Mouse (Mus musculus) liver, embryonic 16.5 days (tissue): Measurements from ENCODE around the gene 1700123L14Rik. TPM values are rescaled to one million over a fixed set of nuclear protein-coding genes. Genes with fewer than 3 reads are reported as not detected.

Experiments used
- ATAC-seq: fragments of 200-750 bp; cut with Nextera tagmentation; 2 replicates; pipeline ENCODE4 v1.8.0; 2017; ENCODE audit warnings: low read depth, mild to moderate bottlenecking, moderate number of reproducible peaks, moderate library complexity
- H3K27ac ChIP-seq: fragments of 300-500 bp; sonication (generic); 2 replicates; pipeline ENCODE4 v1.5.1; 2014; ENCODE audit warnings: mild to moderate bottlenecking, low read length
- H3K27me3 ChIP-seq: fragments of 300-500 bp; sonication (generic); 2 replicates; pipeline ENCODE4 v1.6.1; 2014; ENCODE audit warnings: low read depth, low read length, mixed read lengths; ENCODE audit not compliant: control insufficient read depth, insufficient read depth
- H3K36me3 ChIP-seq: fragments of 300-500 bp; sonication (generic); 2 replicates; pipeline ENCODE4 v1.6.1; 2014; ENCODE audit warnings: mild to moderate bottlenecking; ENCODE audit not compliant: control insufficient read depth, insufficient read depth
- H3K4me1 ChIP-seq: fragments of 300-500 bp; sonication (generic); 2 replicates; pipeline ENCODE4 v1.6.1; 2014; ENCODE audit warnings: low read depth, low read length, mixed read lengths; ENCODE audit not compliant: control insufficient read depth
- H3K4me2 ChIP-seq: fragments of 300-500 bp; sonication (generic); 2 replicates; pipeline ENCODE4 v1.6.1; 2014; ENCODE audit warnings: low read depth, low read length, mixed read lengths
- H3K4me3 ChIP-seq: fragments of 300-500 bp; sonication (generic); 2 replicates; pipeline ENCODE4 v1.5.1; 2014; ENCODE audit warnings: low read depth, mild to moderate bottlenecking, low read length
- H3K9ac ChIP-seq: fragments of 300-500 bp; sonication (generic); 2 replicates; pipeline ENCODE4 v1.6.1; 2014; ENCODE audit warnings: low read depth, low read length
- H3K9me3 ChIP-seq: fragments of 300-500 bp; sonication (generic); replicated peaks from 2 replicates; pipeline ENCODE4 v1.6.1; 2016; ENCODE audit warnings: low read length; ENCODE audit not compliant: control insufficient read depth
- WGBS: fragments of 180-500 bp; shearing (Covaris S2); extraction: QIAGEN DNeasy Blood & Tissue Kit; methylation state at CpG from one replicate; pipeline ENCODE4 v1.1.7; 2014; ENCODE audit not compliant: insufficient replicate concordance; 5-methylcytosine and 5-hydroxymethylcytosine counted together
- polyA plus RNA-seq: library from polyadenylated mRNA; unstranded; fragments of >200 nt; fragmentation: Nextera tagmentation; extraction: Ambion mirVana; gene quantifications from 2 replicates; pipeline ENCODE4 v1.2.1, GENCODE M21; 2015

1700123L14Rik gene
- polyA plus RNA-seq, 1 experiment from 2014 or later, result not detected

DNA sequence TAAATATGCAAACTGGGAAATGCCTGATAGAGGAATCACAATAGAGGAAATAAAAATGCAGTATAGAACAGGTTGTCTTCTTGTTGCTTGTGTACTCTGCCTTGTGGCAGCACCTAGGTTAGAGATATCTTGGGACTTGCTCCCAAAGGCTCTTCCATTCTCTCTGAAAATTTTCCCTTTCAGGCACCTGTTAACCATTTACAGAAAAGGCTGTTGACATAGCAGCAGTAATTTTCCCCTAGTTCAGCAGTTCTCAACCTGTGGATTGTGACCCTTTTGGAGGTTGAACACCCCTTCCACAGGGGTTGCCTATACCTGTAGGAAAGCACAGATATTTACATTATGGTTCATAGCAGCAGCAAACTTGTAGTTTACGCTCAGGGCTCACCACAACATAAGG is 22.7 kb downstream of the 1700123L14Rik start:
- no peak for ATAC-seq
- H3K9me3 ChIP-seq, result no peaks in the 10 kb centered on the region
- WGBS, result 65% methylated on average over 1 of the region's 1 CpGs
- H3K27ac ChIP-seq, result no peak overlapping the region
- no peak overlapping the region for H3K9ac ChIP-seq
- no peaks in the 10 kb centered on the region for H3K4me1 ChIP-seq
- no peaks in the 10 kb centered on the region for H3K36me3 ChIP-seq
- no peak overlapping the region for H3K4me2 ChIP-seq
- no peak overlapping the region for H3K4me3 ChIP-seq
- H3K27me3 ChIP-seq, result no peaks in the 10 kb centered on the region

DNA sequence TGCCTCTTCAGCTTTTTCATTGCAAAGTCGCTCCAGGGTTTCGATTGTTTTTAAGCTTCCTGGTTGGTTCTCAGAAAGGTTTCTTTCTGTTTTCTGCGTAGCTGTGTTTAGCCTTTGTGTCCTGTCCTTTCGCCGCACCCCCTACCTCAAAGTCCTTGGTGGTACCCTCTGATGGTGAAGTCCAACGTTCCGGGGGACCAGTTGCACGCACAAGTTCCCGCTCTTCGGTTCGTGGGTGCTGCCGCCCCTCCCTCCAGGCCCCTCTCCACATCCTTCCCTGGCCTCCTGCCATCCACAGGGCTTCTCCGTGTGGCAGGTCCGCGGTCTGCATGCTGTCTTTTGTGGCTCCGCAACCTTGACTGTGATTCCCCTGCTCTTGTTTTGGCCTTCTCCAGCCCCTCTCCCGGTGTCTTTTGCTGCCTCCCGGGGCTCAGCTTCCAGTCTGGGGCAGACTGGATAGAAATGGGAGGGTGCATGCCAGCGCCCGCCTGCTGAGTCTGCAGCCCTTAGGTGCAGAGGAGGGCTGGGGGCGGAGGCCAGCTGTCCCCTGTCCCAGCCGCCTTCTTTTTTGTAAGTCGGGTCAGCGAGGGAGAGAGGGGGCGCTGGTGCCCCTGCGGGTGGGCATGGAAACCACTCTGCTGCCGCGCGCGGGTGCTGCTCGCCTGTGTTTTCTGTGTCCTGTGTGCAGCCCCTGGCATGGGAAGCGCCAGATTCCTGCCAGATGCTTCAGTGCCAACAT is 49.3 kb downstream of the 1700123L14Rik start:
- Histone ChIP-seq H3K4me1 (no peaks in the 10 kb centered on the region), H3K4me3 (peak overlapping the region; percentile 52), H3K27me3 (peaks cover 4% of the 10 kb centered on the region; the same call in 1 of the 2 replicates), H3K36me3 (no peaks in the 10 kb centered on the region), H3K9me3 (no peaks in the 10 kb centered on the region), H3K27ac (no peak overlapping the region), H3K4me2 (peak overlapping the region; percentile 69), H3K9ac (peak overlapping the region; percentile 39; the same call in 1 of the 2 replicates)
- ATAC-seq, result no peak
- 2% methylated on average over 31 of the region's 32 CpGs for WGBS

DNA sequence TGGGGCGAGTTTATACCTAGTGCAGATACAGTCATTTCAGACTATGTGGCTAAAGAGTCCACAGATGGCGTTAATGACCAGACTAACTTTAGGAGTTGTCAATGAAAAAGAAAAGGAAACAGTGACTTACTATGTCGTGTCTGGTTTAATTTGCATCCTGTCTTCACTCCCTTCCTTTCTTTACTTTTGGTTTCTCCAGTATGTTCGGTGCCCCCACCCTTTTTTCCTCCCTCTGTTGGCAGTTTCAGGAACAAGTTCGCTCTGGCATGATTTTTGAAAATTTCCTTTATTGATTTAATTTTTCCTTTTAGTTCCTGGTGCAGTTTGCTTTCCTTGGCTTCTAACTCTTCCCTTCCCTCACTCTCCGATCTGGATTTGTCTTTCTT is 49.9 kb downstream of the 1700123L14Rik start:
- H3K4me3 ChIP-seq, result peak overlapping the region; percentile 52
- peak overlapping the region; percentile 69 for H3K4me2 ChIP-seq
- no peak for ATAC-seq
- H3K36me3 ChIP-seq, result no peaks in the 10 kb centered on the region
- H3K4me1 ChIP-seq, result no peaks in the 10 kb centered on the region
- 5% methylated on average over 6 of the region's 6 CpGs for WGBS
- H3K27ac ChIP-seq, result no peak overlapping the region
- no peak overlapping the region for H3K9ac ChIP-seq
- no peaks in the 10 kb centered on the region for H3K9me3 ChIP-seq
- H3K27me3 ChIP-seq, result peaks cover 4% of the 10 kb centered on the region; the same call in 1 of the 2 replicates

Other genes starting within 250 kb of the 1700123L14Rik start
- gene Fam19a1, start 53.1 kb downstream of the 1700123L14Rik start, polyA plus RNA-seq, result 0.20 TPM in 1 of 2 replicates, not detected in the other